Mouse (Mus musculus) megakaryocyte, embryonic 14.5 days (primary cell): Measurements from ENCODE around the gene Zfp292.

Experiments
- FLI1 ChIP-seq: IDR thresholded peaks from 2 replicates; pipeline ENCODE4 v1.6.1; 2012; ENCODE audit warnings: low read length, inconsistent platforms, mixed read lengths
- GATA1 ChIP-seq: IDR thresholded peaks from 3 replicates; pipeline ENCODE4 v1.6.1; 2012; ENCODE audit warnings: mixed read lengths, low read length, inconsistent platforms, borderline replicate concordance

GRCm38 (mm10) chr4:34905396-34905795 lies 22.6 kb upstream of the Zfp292 start:
- TF ChIP-seq GATA1 (no peak), FLI1 (no peak)
